Mouse (Mus musculus) thymus, adult 2 months (tissue): ENCODE measurements around the gene E130114P18Rik. TPM values are rescaled to one million over a fixed set of nuclear protein-coding genes. Genes with fewer than 3 reads are reported as not detected.

ENCODE experiments used
- DNase-seq: peaks from one replicate; pipeline ENCODE4 v3.0.0; 2021
- H3K27ac ChIP-seq: fragments of 200-500 bp; 2 replicates; pipeline ENCODE4 v1.5.1; 2012; ENCODE audit warnings: low read length, control low read depth; ENCODE audit not compliant: control insufficient read depth, insufficient read depth
- H3K27me3 ChIP-seq: fragments of 200-500 bp; 2 replicates; pipeline ENCODE4 v1.6.1; 2012; ENCODE audit warnings: mild to moderate bottlenecking, low read length, moderate library complexity, mixed read lengths; ENCODE audit not compliant: control insufficient read depth, insufficient read depth
- H3K36me3 ChIP-seq: fragments of 200-500 bp; 2 replicates; pipeline ENCODE4 v1.6.1; 2012; ENCODE audit warnings: mild to moderate bottlenecking, low read length, moderate library complexity; ENCODE audit not compliant: control insufficient read depth, insufficient read depth
- H3K4me1 ChIP-seq: fragments of 200-500 bp; replicated peaks from 2 replicates; pipeline ENCODE4 v1.6.1; 2012; ENCODE audit warnings: low read length; ENCODE audit not compliant: control insufficient read depth, insufficient read depth
- H3K4me3 ChIP-seq: fragments of 200-500 bp; 2 replicates; pipeline ENCODE4 v1.5.1; 2012; ENCODE audit warnings: mild to moderate bottlenecking, low read length, control low read depth, moderate library complexity; ENCODE audit not compliant: control insufficient read depth, insufficient read depth
- CTCF ChIP-seq: fragments of 200-500 bp; IDR thresholded peaks from 2 replicates; pipeline ENCODE4 v1.5.1; 2012; ENCODE audit warnings: mild to moderate bottlenecking, control low read depth, low read length, moderate library complexity, borderline replicate concordance; ENCODE audit not compliant: control insufficient read depth, poor library complexity, insufficient read depth; ENCODE audit errors: extremely low read depth
- POLR2A ChIP-seq: fragments of 200-500 bp; IDR thresholded peaks from 2 replicates; pipeline ENCODE4 v1.6.1; 2012; ENCODE audit warnings: mild to moderate bottlenecking, low read length, control low read depth, moderate library complexity; ENCODE audit not compliant: control insufficient read depth, poor library complexity, insufficient read depth; ENCODE audit errors: extremely low read depth
- WGBS: fragments of 180-500 bp; shearing (Covaris S2); methylation state at CpG from one replicate; pipeline ENCODE4 v1.1.7; 2018; 5-methylcytosine and 5-hydroxymethylcytosine counted together
- polyA plus RNA-seq: library from polyadenylated mRNA; depleted of rRNA; stranded (reverse); fragments of >200 nt; gene quantifications from 2 replicates; pipeline ENCODE4 v1.2.3, GENCODE M21; 2012

The E130114P18Rik gene
- polyA plus RNA-seq, 1 experiment, result 0.09 TPM

GRCm38 (mm10) chr4:97746106-97746900 is 31.6 kb downstream of the E130114P18Rik start:
- TF ChIP-seq POLR2A (no peak), CTCF (no peak)
- 14% methylated on average over 19 of the region's 19 CpGs for WGBS
- no peak overlapping the region for H3K27ac ChIP-seq
- H3K4me3 ChIP-seq, result peak overlapping the region; percentile 23; the same call in 1 of the 2 replicates
- peaks cover 12% of the 10 kb centered on the region for H3K4me1 ChIP-seq
- DNase-seq, result no peak
- H3K27me3 ChIP-seq, result no peaks in the 10 kb centered on the region
- H3K36me3 ChIP-seq, result no peaks in the 10 kb centered on the region

GRCm38 (mm10) chr4:97745296-97746105 is 32.4 kb downstream of the E130114P18Rik start:
- H3K27ac ChIP-seq, result no peak overlapping the region
- peak overlapping the region; percentile 23; the same call in 1 of the 2 replicates for H3K4me3 ChIP-seq
- H3K27me3 ChIP-seq, result no peaks in the 10 kb centered on the region
- TF ChIP-seq POLR2A (no peak), CTCF (peak; percentile 81)
- H3K4me1 ChIP-seq, result peaks cover 9% of the 10 kb centered on the region
- 12% methylated on average over 32 of the region's 32 CpGs for WGBS
- H3K36me3 ChIP-seq, result no peaks in the 10 kb centered on the region
- peak; percentile 76 for DNase-seq

GRCm38 (mm10) chr4:97743932-97744331 is 33.9 kb downstream of the E130114P18Rik start:
- no peak for DNase-seq
- no peak overlapping the region for H3K4me3 ChIP-seq
- H3K36me3 ChIP-seq, result no peaks in the 10 kb centered on the region
- peaks cover 9% of the 10 kb centered on the region for H3K4me1 ChIP-seq
- H3K27ac ChIP-seq, result no peak overlapping the region
- TF ChIP-seq POLR2A (no peak), CTCF (no peak)
- 94% methylated on average over 5 of the region's 5 CpGs for WGBS
- H3K27me3 ChIP-seq, result no peaks in the 10 kb centered on the region

GRCm38 (mm10) chr4:97733392-97733791 is 44.5 kb downstream of the E130114P18Rik start:
- H3K4me3 ChIP-seq, result no peak overlapping the region
- WGBS, result 86% methylated on average over 1 of the region's 1 CpGs
- no peak for TF ChIP-seq CTCF
- TF ChIP-seq POLR2A, result no peak
- H3K27me3 ChIP-seq, result no peaks in the 10 kb centered on the region
- no peaks in the 10 kb centered on the region for H3K4me1 ChIP-seq
- H3K27ac ChIP-seq, result no peak overlapping the region
- DNase-seq, result no peak
- no peaks in the 10 kb centered on the region for H3K36me3 ChIP-seq

- TF ChIP-seq POLR2A, result no peak
- TF ChIP-seq CTCF, result no peak
- H3K4me3 ChIP-seq, result no peak overlapping the region
- H3K4me1 ChIP-seq, result no peaks in the 10 kb centered on the region
- WGBS, result 70% methylated on average over 3 of the region's 3 CpGs
- no peaks in the 10 kb centered on the region for H3K27me3 ChIP-seq
- no peak for DNase-seq
- H3K27ac ChIP-seq, result no peak overlapping the region
- no peaks in the 10 kb centered on the region for H3K36me3 ChIP-seq
Observed at GRCm38 (mm10) chr4:97730416-97730815, 47.5 kb downstream of the E130114P18Rik start.

GRCm38 (mm10) chr4:97729999-97730398 is 47.9 kb downstream of the E130114P18Rik start:
- 94% methylated on average over 6 of the region's 6 CpGs for WGBS
- no peak for TF ChIP-seq POLR2A
- no peak for TF ChIP-seq CTCF
- H3K36me3 ChIP-seq, result no peaks in the 10 kb centered on the region

More at GRCm38 (mm10) chr4:97729999-97730398, 47.9 kb downstream of the E130114P18Rik start:
- Histone ChIP-seq H3K27me3 (no peaks in the 10 kb centered on the region), H3K4me3 (no peak overlapping the region), H3K27ac (no peak overlapping the region), H3K4me1 (no peaks in the 10 kb centered on the region)
- DNase-seq, result no peak
